Mouse (Mus musculus) megakaryocyte progenitor cell, adult 5-6 weeks (primary cell): ENCODE measurements around the gene Tnxb. TPM values are rescaled to one million over a fixed set of nuclear protein-coding genes. Genes with fewer than 3 reads are reported as not detected.

Source experiments
- ATAC-seq: replicated peaks from 2 replicates; pipeline ENCODE4 v1.8.0; 2016; ENCODE audit warnings: mild to moderate bottlenecking, moderate TSS enrichment, inconsistent platforms; ENCODE audit not compliant: poor library complexity
- total RNA-seq, 2 experiments: library from RNA; stranded (forward) in 1 of 2; stranded (reverse) in 1 of 2; fragments of 157-497, 149-512 nt in 1 of 2; fragments of 200-1000 nt in 1 of 2; gene quantifications; 2 replicates each; pipeline versions ENCODE4 v1.2.3 to v1.2.4; 2015 to 2017

Tnxb gene
- total RNA-seq, 2 experiments from 2014 or later = not detected

GRCm38 (mm10) chr17:34658591-34658990, 11.7 kb upstream of the Tnxb start:
- ATAC-seq = no peak

GRCm38 (mm10) chr17:34659181-34659896, 11.0 kb upstream of the Tnxb start:
- 0 out of 2 replicates have a peak, but pooled peaks have one; percentile 34 for ATAC-seq

DNA sequence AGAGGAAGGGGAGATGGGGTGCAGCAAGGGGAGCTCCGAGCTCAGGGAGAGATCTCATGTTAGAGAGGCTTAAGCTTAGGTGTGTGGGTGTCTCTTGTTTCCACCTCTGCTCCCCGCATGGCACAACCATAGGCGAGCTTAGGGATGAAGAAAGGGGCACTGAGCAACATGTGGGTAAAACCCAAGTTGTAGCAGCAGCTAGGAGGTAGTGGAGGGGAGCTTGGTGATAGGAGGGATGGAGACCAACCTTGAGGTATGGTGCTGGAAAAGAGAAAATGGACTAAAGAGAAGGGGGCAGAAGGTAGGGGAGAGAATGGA, 10.5 kb upstream of the Tnxb start:
- no peak for ATAC-seq

DNA sequence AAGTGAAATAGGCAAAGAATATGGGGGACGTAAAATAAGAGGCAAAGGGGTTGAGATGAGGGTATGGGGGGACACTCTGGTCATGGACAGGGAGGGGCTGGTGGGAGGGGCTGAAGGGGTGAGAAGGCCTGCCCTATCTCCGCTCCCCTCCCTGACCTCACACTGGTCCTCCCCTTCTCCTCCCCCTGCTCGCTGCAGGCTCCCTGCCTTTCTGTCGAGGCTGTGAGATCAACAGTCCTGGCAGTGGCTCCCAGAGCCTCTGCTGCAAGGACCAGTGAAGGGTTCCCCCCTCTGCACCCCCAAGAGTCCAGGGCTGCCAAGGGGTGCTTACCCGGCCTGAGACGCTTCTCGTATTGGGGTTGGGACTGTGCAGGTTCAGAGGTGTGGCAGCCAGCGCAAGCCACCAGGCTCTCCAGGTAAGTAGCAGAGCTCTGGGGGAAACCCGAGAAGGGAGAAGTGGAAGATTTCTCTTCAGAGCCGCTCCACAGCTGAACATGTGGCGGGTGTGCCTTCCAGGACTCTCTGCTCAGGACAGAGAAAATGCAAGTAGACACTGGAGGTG, 10.0 kb upstream of the Tnxb start:
- ATAC-seq = no peak

GRCm38 (mm10) chr17:34661121-34661591, 9.2 kb upstream of the Tnxb start:
- no peak for ATAC-seq

DNA sequence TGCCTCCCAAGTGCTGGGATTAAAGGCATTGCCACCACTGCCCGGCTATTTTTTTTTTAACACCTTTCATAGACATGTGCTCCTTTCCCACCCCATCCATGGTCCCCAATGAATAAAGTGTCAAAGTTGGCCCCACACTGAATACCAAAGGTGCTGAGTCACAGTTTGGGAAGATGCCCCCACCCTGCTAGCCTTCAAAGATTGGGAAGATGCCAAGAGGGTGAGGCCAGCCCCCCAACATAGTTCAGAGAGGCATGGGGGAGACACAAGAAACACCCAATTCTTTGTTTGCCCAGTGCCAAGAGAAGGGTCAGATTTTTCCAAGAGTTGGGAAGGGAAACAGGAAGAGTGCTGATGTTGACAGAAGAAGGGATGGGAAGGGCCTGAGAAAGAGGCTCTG, 7.9 kb upstream of the Tnxb start:
- no peak for ATAC-seq

GRCm38 (mm10) chr17:34662978-34663377, 7.4 kb upstream of the Tnxb start:
- ATAC-seq = no peak

- ATAC-seq = no peak
Observed at GRCm38 (mm10) chr17:34663558-34663957, 6.8 kb upstream of the Tnxb start.

- ATAC-seq = no peak
Observed at GRCm38 (mm10) chr17:34664472-34664871, 5.9 kb upstream of the Tnxb start.

GRCm38 (mm10) chr17:34671151-34672066, 1.1 kb downstream of the Tnxb start:
- 0 out of 2 replicates have a peak, but pooled peaks have one; percentile 9 for ATAC-seq

- no peak for ATAC-seq
Observed at GRCm38 (mm10) chr17:34672246-34672792, 2.0 kb downstream of the Tnxb start.

DNA sequence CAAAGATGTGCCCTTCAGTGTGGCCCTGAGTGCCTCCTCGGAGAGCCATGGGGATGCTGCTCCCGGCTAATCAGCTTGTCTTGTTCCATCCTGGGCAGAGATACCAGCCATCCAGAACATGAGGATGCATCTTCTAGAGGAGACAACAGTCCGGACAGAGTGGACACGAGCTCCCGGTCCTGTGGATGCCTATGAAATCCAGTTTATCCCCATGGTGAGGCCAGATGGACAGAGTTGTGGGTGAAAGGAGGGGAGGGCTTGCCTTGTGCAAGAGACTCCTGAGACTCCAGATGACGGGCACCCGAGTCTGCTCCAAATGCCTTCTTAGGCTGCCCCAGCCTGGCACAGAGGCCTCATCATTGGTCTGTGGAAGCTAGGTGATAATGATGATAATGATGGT, 2.8 kb downstream of the Tnxb start:
- no peak for ATAC-seq

GRCm38 (mm10) chr17:34674524-34675204, 4.3 kb downstream of the Tnxb start:
- no peak for ATAC-seq

DNA sequence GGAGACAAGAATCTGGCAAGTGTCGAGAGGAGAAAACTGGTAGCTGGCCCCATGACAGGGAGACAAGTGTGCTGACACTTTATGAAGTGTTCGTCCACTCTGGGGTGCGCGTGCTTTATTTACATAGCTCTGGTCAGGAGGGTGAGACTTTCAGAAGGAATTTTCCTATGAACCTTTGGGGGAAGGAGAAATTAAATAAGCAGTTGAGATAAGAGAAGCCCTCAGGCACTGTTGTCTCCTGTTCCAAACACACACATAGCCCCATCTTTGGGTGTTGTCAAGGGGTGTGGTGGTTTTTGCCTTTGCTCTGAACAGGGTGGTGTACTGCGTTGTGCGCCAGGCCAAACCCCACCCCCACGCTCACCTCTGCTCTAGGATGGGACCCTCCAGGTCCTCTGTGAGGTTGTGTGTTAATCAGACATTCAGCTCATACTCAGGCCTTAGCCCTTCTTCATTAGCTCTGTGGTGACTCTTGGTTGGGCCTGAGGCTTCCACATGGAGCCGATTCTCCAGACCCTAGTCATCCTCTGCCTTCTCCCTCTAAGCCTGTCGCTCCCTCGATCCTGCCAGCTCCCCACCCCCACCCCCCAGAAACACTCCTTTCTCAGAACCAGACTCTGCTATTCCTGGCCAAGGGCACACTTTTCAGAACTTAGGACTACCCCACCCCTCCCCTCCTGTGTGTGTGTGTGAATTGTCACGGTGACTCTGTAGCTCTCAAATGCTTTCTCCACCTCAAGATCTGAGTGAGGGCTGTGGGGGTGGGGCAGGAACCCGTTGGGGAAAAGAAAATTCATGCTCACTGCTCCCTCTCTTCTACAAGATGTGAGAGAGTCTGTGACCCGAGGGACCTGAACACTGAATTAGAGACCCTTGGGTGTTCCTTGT, 5.1 kb downstream of the Tnxb start:
- ATAC-seq = no peak

GRCm38 (mm10) chr17:34676093-34676460, 5.7 kb downstream of the Tnxb start:
- no peak for ATAC-seq

DNA sequence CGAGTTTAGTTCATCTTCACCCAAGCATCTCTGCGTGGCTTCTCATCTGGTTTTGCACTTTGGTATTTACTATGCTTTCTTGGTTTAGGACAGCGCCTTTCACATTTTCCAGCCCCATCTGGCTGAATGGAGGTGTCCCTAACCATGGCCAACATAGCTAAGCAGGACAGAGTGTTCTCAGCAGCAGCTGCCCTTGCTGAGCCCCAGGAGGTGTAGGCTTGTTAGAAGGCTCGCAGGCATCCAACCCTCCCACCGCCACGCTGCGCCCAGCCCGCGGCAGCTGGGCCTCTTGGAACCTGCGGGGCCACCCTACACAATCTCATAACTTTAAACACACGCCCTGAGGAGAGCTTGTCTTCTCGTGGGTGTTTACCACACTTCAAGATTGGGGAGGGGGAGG, 6.3 kb downstream of the Tnxb start:
- ATAC-seq = no peak

DNA sequence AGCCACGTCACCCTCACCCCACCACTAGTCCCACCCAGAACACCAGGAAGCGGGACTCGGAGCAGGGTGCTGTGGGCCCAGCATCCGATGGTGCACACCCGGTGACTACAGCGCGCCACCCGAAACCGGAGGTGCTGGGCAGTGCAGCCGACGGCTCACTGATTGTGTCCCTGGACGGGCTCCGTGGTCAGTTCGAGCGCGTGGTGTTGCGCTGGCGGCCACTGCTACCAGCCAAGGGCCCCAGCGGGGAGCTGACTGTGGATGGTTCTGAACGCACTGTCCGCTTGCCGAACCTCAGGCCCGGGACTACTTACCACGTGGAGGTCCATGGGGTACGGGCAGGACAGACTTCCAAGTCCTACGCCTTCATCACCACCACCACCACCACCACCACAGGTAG, 9.9 kb downstream of the Tnxb start:
- ATAC-seq = no peak

DNA sequence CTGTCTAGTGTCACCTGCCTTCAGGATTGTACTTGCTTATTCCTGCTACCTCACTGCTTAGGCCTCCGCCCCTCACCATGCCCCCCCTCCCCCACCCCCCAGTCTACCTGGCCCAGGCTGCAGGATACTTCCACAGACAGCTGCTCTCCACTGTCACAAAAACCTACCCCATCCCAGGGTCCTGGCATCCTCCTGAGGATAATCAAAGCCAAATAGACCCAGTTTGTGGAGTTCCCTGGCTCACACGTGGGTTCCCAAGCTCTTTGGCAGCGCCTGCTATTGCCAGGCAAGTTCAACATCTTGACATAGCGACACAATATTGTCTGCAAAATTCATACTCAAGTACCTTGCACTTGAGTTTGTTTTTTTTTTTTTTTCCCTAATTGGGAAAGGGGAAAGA, 10.3 kb downstream of the Tnxb start:
- no peak for ATAC-seq

DNA sequence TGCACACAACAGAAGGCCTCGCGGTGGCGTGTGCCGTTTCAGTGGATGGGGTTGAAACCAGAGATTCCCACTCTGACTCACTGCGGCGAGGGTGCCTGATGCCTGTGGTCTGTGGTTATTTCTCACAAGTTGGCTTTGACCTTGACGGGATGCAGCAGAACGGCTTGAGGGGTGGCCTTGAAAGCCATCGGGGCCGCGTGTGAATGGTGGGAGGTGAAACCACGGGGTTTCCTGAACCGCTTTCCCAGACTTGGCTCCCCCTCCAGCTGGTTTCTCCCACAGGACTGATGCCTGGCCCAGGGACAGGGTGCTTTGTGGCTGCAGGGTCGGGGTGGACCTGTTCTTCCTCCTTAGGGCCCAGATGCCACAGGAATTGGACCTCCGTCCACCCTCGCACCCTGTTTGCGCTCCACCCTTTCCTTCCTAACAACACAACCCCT, 10.8 kb downstream of the Tnxb start:
- peak; percentile 64 for ATAC-seq
